Mouse (Mus musculus): ENCODE measurements at regions not wholly inside any gene's neighbourhood (a gene's known extent, or its start where the extent isn't known, plus 50 kb on each side); places are given as distances from the start of the nearest gene placed in this dataset.

GRCm38 (mm10) chr16:3231566-3231965 is 359.3 kb upstream of the Olfr161 start:
- no peak overlapping the region for H3K4me3 ChIP-seq (ENCODE audit: low read depth, low read length)
- no peak overlapping the region for H3K9ac ChIP-seq (ENCODE audit: low read depth, low read length)
- DNase-seq (ENCODE audit: low spot score): no peak
- no peaks in the 10 kb centered on the region for H3K36me3 ChIP-seq (ENCODE audit: control insufficient read depth, insufficient read depth, low read length)
- no peaks in the 10 kb centered on the region for H3K27me3 ChIP-seq (replicated peaks; ENCODE audit: control insufficient read depth, insufficient read depth, low read length)
- no peaks in the 10 kb centered on the region for H3K4me1 ChIP-seq (ENCODE audit: control insufficient read depth, insufficient read depth, low read length)
- ATAC-seq (ENCODE audit: low read depth): peak; percentile 32; the same call in 1 of the 2 replicates
- no peak overlapping the region for H3K4me2 ChIP-seq (ENCODE audit: low read depth, low read length)
- peaks cover 46% of the 10 kb centered on the region for H3K9me3 ChIP-seq (ENCODE audit: control insufficient read depth, low read length)
- H3K27ac ChIP-seq (replicated peaks; ENCODE audit: low read depth, low read length): no peak overlapping the region
- 71% methylated on average over 3 of the region's 3 CpGs for WGBS

- ATAC-seq (ENCODE audit: low read depth) (no peak), DNase-seq (ENCODE audit: low spot score) (no peak)
- H3K4me2 ChIP-seq (ENCODE audit: low read depth, low read length): no peak overlapping the region
- H3K4me1 ChIP-seq (ENCODE audit: control insufficient read depth, insufficient read depth, low read length): no peaks in the 10 kb centered on the region
- H3K4me3 ChIP-seq (ENCODE audit: low read depth, low read length): no peak overlapping the region
- no peak overlapping the region for H3K9ac ChIP-seq (ENCODE audit: low read depth, low read length)
- WGBS: 60% methylated on average over 2 of the region's 2 CpGs
- no peak overlapping the region for H3K27ac ChIP-seq (replicated peaks; ENCODE audit: low read depth, low read length)
- H3K36me3 ChIP-seq (ENCODE audit: control insufficient read depth, insufficient read depth, low read length): no peaks in the 10 kb centered on the region
- H3K27me3 ChIP-seq (replicated peaks; ENCODE audit: control insufficient read depth, insufficient read depth, low read length): no peaks in the 10 kb centered on the region
- peaks cover 53% of the 10 kb centered on the region for H3K9me3 ChIP-seq (ENCODE audit: control insufficient read depth, low read length)
These were observed 358.2 kb upstream of the Olfr161 start for GRCm38 (mm10) chr16:3232610-3233009.

GRCm38 (mm10) chr16:3234063-3234462 is 356.8 kb upstream of the Olfr161 start:
- peak; percentile 31 for ATAC-seq (ENCODE audit: low read depth)
- Histone ChIP-seq H3K9me3 (ENCODE audit: control insufficient read depth, low read length) (peaks cover 63% of the 10 kb centered on the region), H3K36me3 (ENCODE audit: control insufficient read depth, insufficient read depth, low read length) (no peaks in the 10 kb centered on the region), H3K9ac (ENCODE audit: low read depth, low read length) (no peak overlapping the region), H3K27ac (replicated peaks; ENCODE audit: low read depth, low read length) (no peak overlapping the region), H3K27me3 (replicated peaks; ENCODE audit: control insufficient read depth, insufficient read depth, low read length) (no peaks in the 10 kb centered on the region), H3K4me2 (ENCODE audit: low read depth, low read length) (no peak overlapping the region), H3K4me1 (ENCODE audit: control insufficient read depth, insufficient read depth, low read length) (no peaks in the 10 kb centered on the region), H3K4me3 (ENCODE audit: low read depth, low read length) (no peak overlapping the region)
- WGBS: 54% methylated on average over 2 of the region's 2 CpGs
- no peak for DNase-seq (ENCODE audit: low spot score)

GRCm38 (mm10) chr16:3240982-3241719 is 349.7 kb upstream of the Olfr161 start:
- no peak overlapping the region for H3K27ac ChIP-seq (replicated peaks; ENCODE audit: low read depth, low read length)
- no peaks in the 10 kb centered on the region for H3K27me3 ChIP-seq (replicated peaks; ENCODE audit: control insufficient read depth, insufficient read depth, low read length)
- no peak for DNase-seq (ENCODE audit: low spot score)
- WGBS: 68% methylated on average over 5 of the region's 5 CpGs
- peaks cover 69% of the 10 kb centered on the region for H3K9me3 ChIP-seq (ENCODE audit: control insufficient read depth, low read length)
- H3K36me3 ChIP-seq (ENCODE audit: control insufficient read depth, insufficient read depth, low read length): no peaks in the 10 kb centered on the region
- no peak overlapping the region for H3K4me2 ChIP-seq (ENCODE audit: low read depth, low read length)
- no peaks in the 10 kb centered on the region for H3K4me1 ChIP-seq (ENCODE audit: control insufficient read depth, insufficient read depth, low read length)
- H3K4me3 ChIP-seq (ENCODE audit: low read depth, low read length): no peak overlapping the region
- ATAC-seq (ENCODE audit: low read depth): no peak
- no peak overlapping the region for H3K9ac ChIP-seq (ENCODE audit: low read depth, low read length)

- WGBS: 66% methylated on average over 1 of the region's 1 CpGs
- DNase-seq (ENCODE audit: low spot score): no peak
- peaks cover 70% of the 10 kb centered on the region for H3K9me3 ChIP-seq (ENCODE audit: control insufficient read depth, low read length)
These were observed 348.9 kb upstream of the Olfr161 start for GRCm38 (mm10) chr16:3241939-3242338.

GRCm38 (mm10) chr16:3246422-3246821 is 344.4 kb upstream of the Olfr161 start:
- ATAC-seq (ENCODE audit: low read depth): no peak

More at GRCm38 (mm10) chr16:3241939-3242338, 348.9 kb upstream of the Olfr161 start:
- no peak overlapping the region for H3K27ac ChIP-seq (replicated peaks; ENCODE audit: low read depth, low read length)
- no peaks in the 10 kb centered on the region for H3K4me1 ChIP-seq (ENCODE audit: control insufficient read depth, insufficient read depth, low read length)
- no peak overlapping the region for H3K4me3 ChIP-seq (ENCODE audit: low read depth, low read length)
- no peaks in the 10 kb centered on the region for H3K27me3 ChIP-seq (replicated peaks; ENCODE audit: control insufficient read depth, insufficient read depth, low read length)
- no peak overlapping the region for H3K9ac ChIP-seq (ENCODE audit: low read depth, low read length)
- H3K4me2 ChIP-seq (ENCODE audit: low read depth, low read length): no peak overlapping the region
- H3K36me3 ChIP-seq (ENCODE audit: control insufficient read depth, insufficient read depth, low read length): no peaks in the 10 kb centered on the region
- ATAC-seq (ENCODE audit: low read depth): no peak

GRCm38 (mm10) chr16:3247006-3247754 is 343.7 kb upstream of the Olfr161 start:
- Histone ChIP-seq H3K27me3 (replicated peaks; ENCODE audit: control insufficient read depth, insufficient read depth, low read length) (no peaks in the 10 kb centered on the region), H3K27ac (replicated peaks; ENCODE audit: low read depth, low read length) (no peak overlapping the region), H3K36me3 (ENCODE audit: control insufficient read depth, insufficient read depth, low read length) (no peaks in the 10 kb centered on the region), H3K4me1 (ENCODE audit: control insufficient read depth, insufficient read depth, low read length) (no peaks in the 10 kb centered on the region), H3K9me3 (ENCODE audit: control insufficient read depth, low read length) (peaks cover 43% of the 10 kb centered on the region), H3K9ac (ENCODE audit: low read depth, low read length) (no peak overlapping the region), H3K4me2 (ENCODE audit: low read depth, low read length) (no peak overlapping the region), H3K4me3 (ENCODE audit: low read depth, low read length) (no peak overlapping the region)
- ATAC-seq (ENCODE audit: low read depth) (no peak), DNase-seq (ENCODE audit: low spot score) (no peak)
- 46% methylated on average over 2 of the region's 2 CpGs for WGBS

More at GRCm38 (mm10) chr16:3246422-3246821, 344.4 kb upstream of the Olfr161 start:
- no peak for DNase-seq (ENCODE audit: low spot score)
- Histone ChIP-seq H3K27ac (replicated peaks; ENCODE audit: low read depth, low read length) (no peak overlapping the region), H3K4me2 (ENCODE audit: low read depth, low read length) (no peak overlapping the region), H3K36me3 (ENCODE audit: control insufficient read depth, insufficient read depth, low read length) (no peaks in the 10 kb centered on the region), H3K4me1 (ENCODE audit: control insufficient read depth, insufficient read depth, low read length) (no peaks in the 10 kb centered on the region), H3K9ac (ENCODE audit: low read depth, low read length) (no peak overlapping the region), H3K27me3 (replicated peaks; ENCODE audit: control insufficient read depth, insufficient read depth, low read length) (no peaks in the 10 kb centered on the region), H3K4me3 (ENCODE audit: low read depth, low read length) (no peak overlapping the region), H3K9me3 (ENCODE audit: control insufficient read depth, low read length) (peaks cover 50% of the 10 kb centered on the region)

- Histone ChIP-seq H3K9me3 (ENCODE audit: control insufficient read depth, low read length) (peaks cover 38% of the 10 kb centered on the region), H3K27ac (replicated peaks; ENCODE audit: low read depth, low read length) (no peak overlapping the region), H3K4me3 (ENCODE audit: low read depth, low read length) (no peak overlapping the region), H3K4me2 (ENCODE audit: low read depth, low read length) (no peak overlapping the region), H3K9ac (ENCODE audit: low read depth, low read length) (no peak overlapping the region), H3K4me1 (ENCODE audit: control insufficient read depth, insufficient read depth, low read length) (no peaks in the 10 kb centered on the region), H3K36me3 (ENCODE audit: control insufficient read depth, insufficient read depth, low read length) (no peaks in the 10 kb centered on the region), H3K27me3 (replicated peaks; ENCODE audit: control insufficient read depth, insufficient read depth, low read length) (no peaks in the 10 kb centered on the region)
- no peak for DNase-seq (ENCODE audit: low spot score)
- no peak for ATAC-seq (ENCODE audit: low read depth)
- WGBS: 54% methylated on average over 2 of the region's 2 CpGs
These were observed 343.1 kb upstream of the Olfr161 start for GRCm38 (mm10) chr16:3247755-3248110.
